Comparison of ENCODE assay signal across 26 mouse cellular contexts in genomic region chr11:119692196-119692910, GRCm38 (mm10).
DNase-seq lines count a peak whose midpoint lies in the region; ATAC-seq lines count a peak whose summit lies in the region.
"Had no signal": no experiment of that assay in that cellular context is flagged by ENCODE, and none has a peak within 500 bp of the region (broad histone marks: within the 10 kb centered on the region; RNA-seq: fewer than 3 reads in every experiment).

No protein-coding gene starts in this region.

- peaks cover 24% of the 10 kb centered on the region for H3K4me1 ChIP-seq in hindbrain, embryonic 10.5 days (replicated peaks)
- 0 out of 2 replicates have a peak, but pooled peaks cover 10% of the 10 kb centered on the region for H3K4me1 ChIP-seq in hindbrain, embryonic 14.5 days (replicated peaks; ENCODE audit: control insufficient read depth, insufficient read depth, low read length)
- H3K4me1 ChIP-seq in forebrain, embryonic 10.5 days = peaks cover 28% of the 10 kb centered on the region

- H3K27ac ChIP-seq in hindbrain, embryonic 10.5 days = peak overlapping the region; percentile 16; the same call in 1 of the 2 replicates
- H3K27ac ChIP-seq in hindbrain, embryonic 14.5 days = no peak overlapping the region
- H3K27ac ChIP-seq in forebrain, embryonic 10.5 days = no peak overlapping the region
- H3K27ac ChIP-seq: embryonic facial prominence, embryonic 10.5 days; embryonic facial prominence, embryonic 13.5 days; heart, embryonic 10.5 days; heart, embryonic 13.5 days; hindbrain, embryonic 15.5 days had no signal

- H3K9ac ChIP-seq in hindbrain, embryonic 14.5 days = no peak overlapping the region
- H3K9ac ChIP-seq: embryonic facial prominence, embryonic 13.5 days; heart, embryonic 13.5 days; hindbrain, embryonic 15.5 days had no signal

- no peaks in the 10 kb centered on the region for H3K27me3 ChIP-seq in hindbrain, embryonic 10.5 days (ENCODE audit: insufficient read depth, poor library complexity, severe bottlenecking)
- no peaks in the 10 kb centered on the region for H3K27me3 ChIP-seq in hindbrain, embryonic 14.5 days (ENCODE audit: control insufficient read depth, insufficient read depth, low read length)
- no peaks in the 10 kb centered on the region for H3K27me3 ChIP-seq in forebrain, embryonic 10.5 days (ENCODE audit: poor library complexity, severe bottlenecking)
- H3K27me3 ChIP-seq: embryonic facial prominence, embryonic 13.5 days; heart, embryonic 13.5 days; hindbrain, embryonic 15.5 days had no signal

- H3K4me2 ChIP-seq in hindbrain, embryonic 14.5 days (replicated peaks) = no peak overlapping the region
- H3K4me2 ChIP-seq: embryonic facial prominence, embryonic 13.5 days; heart, embryonic 13.5 days; hindbrain, embryonic 15.5 days had no signal

- no peak for ATAC-seq in hindbrain, embryonic 14.5 days (ENCODE audit: low FRiP score)
- peak; percentile 25; the same call in 1 of the 2 replicates for ATAC-seq in common myeloid progenitor, adult 5-6 weeks (replicated peaks; ENCODE audit: low read depth, poor library complexity, severe bottlenecking)
- ATAC-seq: activated CD4-positive, CD25-positive, alpha-beta regulatory T cell, adult 4 months; forebrain, embryonic 14.5 days had no signal

- H3K9me3 ChIP-seq in hindbrain, embryonic 10.5 days = no peaks in the 10 kb centered on the region
- H3K9me3 ChIP-seq in hindbrain, embryonic 14.5 days (ENCODE audit: control insufficient read depth, low read length) = no peaks in the 10 kb centered on the region
- no peaks in the 10 kb centered on the region for H3K9me3 ChIP-seq in forebrain, embryonic 10.5 days
- H3K9me3 ChIP-seq: embryonic facial prominence, embryonic 10.5 days; embryonic facial prominence, embryonic 13.5 days; heart, embryonic 10.5 days; heart, embryonic 13.5 days; hindbrain, embryonic 15.5 days had no signal

- no peak for DNase-seq in hindbrain, embryonic 10.5 days (ENCODE audit: low spot score)
- DNase-seq in hindbrain, embryonic 14.5 days (ENCODE audit: low spot score) = no peak
- peak; percentile 20 for DNase-seq in WW6 (ENCODE audit: low read depth, low spot score)
- DNase-seq in forebrain, embryonic 10.5 days (ENCODE audit: extremely low spot score, low spot score) = no peak
- no peak for DNase-seq in heart, adult 9 months (ENCODE audit: low spot score in 2 of 2)
- DNase-seq in heart, postnatal 25 days (ENCODE audit: low spot score) = no peak
- no peak for DNase-seq in embryo, embryonic 11 days
- DNase-seq: adrenal gland, adult 8-10 months; adrenal gland, postnatal 25 days; cerebellum, adult 18-20 months; cerebellum, adult 9-10 months; cerebellum, postnatal 14 days; gastrocnemius, postnatal 25 days; heart, adult 18-20 months; heart, postnatal 36 days; kidney, adult 11 months; kidney, adult 8-10 months had no signal

- WGBS in hindbrain, embryonic 10.5 days = 87% methylated on average over 6 of the region's 6 CpGs
- 91% methylated on average over 6 of the region's 6 CpGs for WGBS in hindbrain, embryonic 14.5 days
- 91% methylated on average over 6 of the region's 6 CpGs for WGBS in forebrain, embryonic 10.5 days

- intact Hi-C loops in heart, postnatal 25 days (cut with DNase I) = no loop called here

- H3K36me3 ChIP-seq in hindbrain, embryonic 10.5 days = no peaks in the 10 kb centered on the region
- no peaks in the 10 kb centered on the region for H3K36me3 ChIP-seq in hindbrain, embryonic 14.5 days (replicated peaks; ENCODE audit: control insufficient read depth, insufficient read depth)
- H3K36me3 ChIP-seq in forebrain, embryonic 10.5 days (replicated peaks) = peaks cover 7% of the 10 kb centered on the region; the same call in 1 of the 2 replicates
- H3K36me3 ChIP-seq: embryonic facial prominence, embryonic 13.5 days; heart, embryonic 10.5 days; hindbrain, embryonic 15.5 days had no signal

- H3K4me3 ChIP-seq in hindbrain, embryonic 10.5 days = no peak overlapping the region
- H3K4me3 ChIP-seq in hindbrain, embryonic 14.5 days (replicated peaks; ENCODE audit: low read length) = no peak overlapping the region
- H3K4me3 ChIP-seq in forebrain, embryonic 10.5 days = no peak overlapping the region
- H3K4me3 ChIP-seq: embryonic facial prominence, embryonic 10.5 days; embryonic facial prominence, embryonic 13.5 days; erythroblast, embryonic 14.5 days; heart, embryonic 10.5 days; heart, embryonic 13.5 days; hindbrain, embryonic 15.5 days had no signal
